Mouse (Mus musculus): ENCODE measurements around the gene Dlg4. TPM values are rescaled to one million over a fixed set of nuclear protein-coding genes. Genes with fewer than 3 reads are reported as not detected.

Gene Dlg4
- polyA plus RNA-seq, 1 experiment = 5.5 TPM

- Histone ChIP-seq H3K36me3 (ENCODE audit: control insufficient read depth, insufficient read depth, low read length) (peaks cover 29% of the 10 kb centered on the region), H3K4me1 (ENCODE audit: control insufficient read depth, insufficient read depth, insufficient read length, low read length) (peaks cover 6% of the 10 kb centered on the region; the same call in 1 of the 2 replicates), H3K27me3 (ENCODE audit: control insufficient read depth, insufficient read depth, low read length) (no peaks in the 10 kb centered on the region), H3K4me3 (ENCODE audit: low read depth, low read length) (no peak overlapping the region), H3K27ac (ENCODE audit: insufficient read depth, low read depth, low read length) (no peak overlapping the region)
- TF ChIP-seq POLR2A (IDR thresholded peaks at IDR 0.05; ENCODE audit: low read depth, low read length) = no peak
- 0 out of 2 replicates have a peak, but pooled peaks have one; percentile 6 for TF ChIP-seq CTCF (IDR thresholded peaks at IDR 0.05; ENCODE audit: extremely low read depth, insufficient read length, insufficient replicate concordance, low read depth, low read length)
Measured at GRCm38 (mm10) chr11:70001865-70002264, 14.9 kb upstream of the Dlg4 start.

GRCm38 (mm10) chr11:70002471-70002870, 14.3 kb upstream of the Dlg4 start:
- H3K4me1 ChIP-seq (ENCODE audit: control insufficient read depth, insufficient read depth, insufficient read length, low read length) = peaks cover 6% of the 10 kb centered on the region; the same call in 1 of the 2 replicates
- no peak overlapping the region for H3K4me3 ChIP-seq (ENCODE audit: low read depth, low read length)
- WGBS = 90% methylated on average over 2 of the region's 2 CpGs
- H3K27me3 ChIP-seq (ENCODE audit: control insufficient read depth, insufficient read depth, low read length) = no peaks in the 10 kb centered on the region
- peaks cover 34% of the 10 kb centered on the region for H3K36me3 ChIP-seq (ENCODE audit: control insufficient read depth, insufficient read depth, low read length)
- TF ChIP-seq CTCF (IDR thresholded peaks at IDR 0.05; ENCODE audit: extremely low read depth, insufficient read length, insufficient replicate concordance, low read depth, low read length) (no peak), POLR2A (IDR thresholded peaks at IDR 0.05; ENCODE audit: low read depth, low read length) (no peak)
- H3K27ac ChIP-seq (ENCODE audit: insufficient read depth, low read depth, low read length) = no peak overlapping the region

- H3K27me3 ChIP-seq (ENCODE audit: control insufficient read depth, insufficient read depth, low read length) = no peaks in the 10 kb centered on the region
- peaks cover 6% of the 10 kb centered on the region; the same call in 1 of the 2 replicates for H3K4me1 ChIP-seq (ENCODE audit: control insufficient read depth, insufficient read depth, insufficient read length, low read length)
- WGBS = 46% methylated on average over 5 of the region's 5 CpGs
- no peak overlapping the region for H3K27ac ChIP-seq (ENCODE audit: insufficient read depth, low read depth, low read length)
- H3K4me3 ChIP-seq (ENCODE audit: low read depth, low read length) = no peak overlapping the region
- H3K36me3 ChIP-seq (ENCODE audit: control insufficient read depth, insufficient read depth, low read length) = peaks cover 35% of the 10 kb centered on the region
- peak; percentile 44; the same call in 1 of the 2 replicates for TF ChIP-seq CTCF (IDR thresholded peaks at IDR 0.05; ENCODE audit: extremely low read depth, insufficient read length, insufficient replicate concordance, low read depth, low read length)
- no peak for TF ChIP-seq POLR2A (IDR thresholded peaks at IDR 0.05; ENCODE audit: low read depth, low read length)
Measured at GRCm38 (mm10) chr11:70005521-70005920, 11.2 kb upstream of the Dlg4 start.

- WGBS = 85% methylated on average over 6 of the region's 6 CpGs
- H3K27me3 ChIP-seq (ENCODE audit: control insufficient read depth, insufficient read depth, low read length) = no peaks in the 10 kb centered on the region
- H3K4me1 ChIP-seq (ENCODE audit: control insufficient read depth, insufficient read depth, insufficient read length, low read length) = peaks cover 2% of the 10 kb centered on the region; the same call in 1 of the 2 replicates
- H3K4me3 ChIP-seq (ENCODE audit: low read depth, low read length) = no peak overlapping the region
- no peak overlapping the region for H3K27ac ChIP-seq (ENCODE audit: insufficient read depth, low read depth, low read length)
- H3K36me3 ChIP-seq (ENCODE audit: control insufficient read depth, insufficient read depth, low read length) = peaks cover 60% of the 10 kb centered on the region
- no peak for TF ChIP-seq POLR2A (IDR thresholded peaks at IDR 0.05; ENCODE audit: low read depth, low read length)
- no peak for TF ChIP-seq CTCF (IDR thresholded peaks at IDR 0.05; ENCODE audit: extremely low read depth, insufficient read length, insufficient replicate concordance, low read depth, low read length)
Measured at GRCm38 (mm10) chr11:70010033-70010432, 6.7 kb upstream of the Dlg4 start.

GRCm38 (mm10) chr11:70010548-70010947, 6.2 kb upstream of the Dlg4 start:
- WGBS = 80% methylated on average over 12 of the region's 12 CpGs
- Histone ChIP-seq H3K4me1 (ENCODE audit: control insufficient read depth, insufficient read depth, insufficient read length, low read length) (peaks cover 2% of the 10 kb centered on the region; the same call in 1 of the 2 replicates), H3K27me3 (ENCODE audit: control insufficient read depth, insufficient read depth, low read length) (no peaks in the 10 kb centered on the region), H3K4me3 (ENCODE audit: low read depth, low read length) (no peak overlapping the region), H3K36me3 (ENCODE audit: control insufficient read depth, insufficient read depth, low read length) (peaks cover 60% of the 10 kb centered on the region), H3K27ac (ENCODE audit: insufficient read depth, low read depth, low read length) (no peak overlapping the region)
- no peak for TF ChIP-seq CTCF (IDR thresholded peaks at IDR 0.05; ENCODE audit: extremely low read depth, insufficient read length, insufficient replicate concordance, low read depth, low read length)
- TF ChIP-seq POLR2A (IDR thresholded peaks at IDR 0.05; ENCODE audit: low read depth, low read length) = no peak

GRCm38 (mm10) chr11:70010961-70011360, 5.8 kb upstream of the Dlg4 start:
- H3K27ac ChIP-seq (ENCODE audit: insufficient read depth, low read depth, low read length) = no peak overlapping the region
- H3K27me3 ChIP-seq (ENCODE audit: control insufficient read depth, insufficient read depth, low read length) = no peaks in the 10 kb centered on the region
- H3K4me3 ChIP-seq (ENCODE audit: low read depth, low read length) = no peak overlapping the region
- peaks cover 58% of the 10 kb centered on the region for H3K36me3 ChIP-seq (ENCODE audit: control insufficient read depth, insufficient read depth, low read length)
- WGBS = 88% methylated on average over 10 of the region's 10 CpGs
- peaks cover 2% of the 10 kb centered on the region; the same call in 1 of the 2 replicates for H3K4me1 ChIP-seq (ENCODE audit: control insufficient read depth, insufficient read depth, insufficient read length, low read length)
- TF ChIP-seq POLR2A (IDR thresholded peaks at IDR 0.05; ENCODE audit: low read depth, low read length) = no peak
- no peak for TF ChIP-seq CTCF (IDR thresholded peaks at IDR 0.05; ENCODE audit: extremely low read depth, insufficient read length, insufficient replicate concordance, low read depth, low read length)

GRCm38 (mm10) chr11:70012931-70013330, 3.8 kb upstream of the Dlg4 start:
- 91% methylated on average over 9 of the region's 9 CpGs for WGBS
- TF ChIP-seq CTCF (IDR thresholded peaks at IDR 0.05; ENCODE audit: extremely low read depth, insufficient read length, insufficient replicate concordance, low read depth, low read length) (no peak), POLR2A (IDR thresholded peaks at IDR 0.05; ENCODE audit: low read depth, low read length) (no peak)
- H3K4me1 ChIP-seq (ENCODE audit: control insufficient read depth, insufficient read depth, insufficient read length, low read length) = peaks cover 2% of the 10 kb centered on the region; the same call in 1 of the 2 replicates
- H3K4me3 ChIP-seq (ENCODE audit: low read depth, low read length) = no peak overlapping the region
- no peaks in the 10 kb centered on the region for H3K27me3 ChIP-seq (ENCODE audit: control insufficient read depth, insufficient read depth, low read length)
- H3K36me3 ChIP-seq (ENCODE audit: control insufficient read depth, insufficient read depth, low read length) = peaks cover 45% of the 10 kb centered on the region
- H3K27ac ChIP-seq (ENCODE audit: insufficient read depth, low read depth, low read length) = no peak overlapping the region

All from small intestine, adult 2 months (tissue).